Mouse (Mus musculus): ENCODE measurements at regions not wholly inside any gene's neighbourhood (a gene's known extent, or its start where the extent isn't known, plus 50 kb on each side); places are given as distances from the start of the nearest gene placed in this dataset.

DNA sequence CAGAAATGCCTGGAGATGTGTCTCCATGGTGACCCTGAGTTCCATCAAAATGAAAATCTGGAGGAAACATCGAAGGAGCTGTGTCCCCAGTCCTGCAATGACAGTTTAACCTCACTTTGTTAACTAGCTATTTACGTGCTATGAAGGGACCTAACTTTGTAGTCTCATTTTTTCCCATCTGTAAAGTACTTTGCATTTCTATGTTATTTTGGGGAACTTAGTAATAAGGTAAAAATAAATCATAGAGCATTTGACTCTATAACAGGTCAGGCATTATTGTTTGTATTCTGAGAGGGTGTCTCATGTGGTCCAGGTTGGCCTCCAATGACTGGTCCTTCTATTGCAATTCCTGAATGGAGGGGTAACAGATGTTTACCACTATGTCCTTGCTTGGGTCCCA lies 513.6 kb upstream of the Adgrl2 start:
- no peak for DNase-seq (ENCODE audit: low read depth, low spot score)

- DNase-seq (ENCODE audit: low read depth, low spot score): no peak
These were observed 509.8 kb upstream of the Adgrl2 start for GRCm38 (mm10) chr3:149500130-149500529.

- no peak for DNase-seq (ENCODE audit: low read depth, low spot score)
These were observed 508.4 kb upstream of the Adgrl2 start for GRCm38 (mm10) chr3:149498765-149499164.

GRCm38 (mm10) chr3:149496829-149497471 lies 506.6 kb upstream of the Adgrl2 start:
- no peak for DNase-seq (ENCODE audit: low read depth, low spot score)

DNA sequence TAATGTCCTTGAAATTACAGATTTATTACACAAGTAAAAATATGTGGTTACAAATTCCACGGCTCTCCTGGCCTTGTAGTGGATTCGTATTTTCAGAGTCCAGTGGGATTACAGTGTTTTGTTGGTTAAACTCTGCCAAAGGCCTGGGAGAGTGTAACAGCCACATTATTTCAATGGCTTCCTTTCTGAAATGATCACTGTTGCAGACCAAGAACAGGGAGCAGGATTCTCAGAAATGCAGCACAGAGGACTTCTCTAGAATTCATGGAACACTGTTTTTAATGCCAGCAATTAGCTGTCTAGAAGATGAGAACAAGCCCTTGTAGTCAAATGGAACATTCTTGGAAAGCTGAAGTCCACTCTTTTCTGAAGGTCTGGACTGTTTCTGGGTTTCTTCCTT lies 505.8 kb upstream of the Adgrl2 start:
- DNase-seq (ENCODE audit: low read depth, low spot score): no peak

- peak; percentile 83 for DNase-seq (ENCODE audit: low read depth, low spot score)
These were observed 497.8 kb upstream of the Adgrl2 start for GRCm38 (mm10) chr3:149488147-149488546.

GRCm38 (mm10) chr3:149485406-149485805 lies 495.1 kb upstream of the Adgrl2 start:
- no peak for DNase-seq (ENCODE audit: low read depth, low spot score)

GRCm38 (mm10) chr3:149484319-149484718 lies 494.0 kb upstream of the Adgrl2 start:
- DNase-seq (ENCODE audit: low read depth, low spot score): no peak

DNA sequence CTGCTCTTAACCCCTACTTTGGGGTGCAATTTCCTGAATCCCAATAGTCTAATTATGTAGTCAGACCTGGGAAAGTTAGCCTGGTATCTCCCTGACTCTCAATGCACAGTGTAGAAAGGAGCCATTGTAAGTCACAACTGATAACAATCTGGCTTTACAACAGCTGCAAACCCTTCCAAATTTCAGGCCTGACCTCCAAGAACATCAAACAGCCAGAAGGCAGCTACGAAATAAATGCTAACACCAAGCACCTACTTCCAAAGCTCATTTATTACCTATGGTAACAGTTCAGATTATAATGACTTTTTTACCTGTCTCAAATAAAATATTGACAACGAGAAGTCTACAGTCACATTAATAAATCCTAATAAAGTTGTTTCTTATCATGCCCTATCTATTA lies 485.8 kb upstream of the Adgrl2 start:
- DNase-seq (ENCODE audit: low read depth, low spot score): peak; percentile 41

DNA sequence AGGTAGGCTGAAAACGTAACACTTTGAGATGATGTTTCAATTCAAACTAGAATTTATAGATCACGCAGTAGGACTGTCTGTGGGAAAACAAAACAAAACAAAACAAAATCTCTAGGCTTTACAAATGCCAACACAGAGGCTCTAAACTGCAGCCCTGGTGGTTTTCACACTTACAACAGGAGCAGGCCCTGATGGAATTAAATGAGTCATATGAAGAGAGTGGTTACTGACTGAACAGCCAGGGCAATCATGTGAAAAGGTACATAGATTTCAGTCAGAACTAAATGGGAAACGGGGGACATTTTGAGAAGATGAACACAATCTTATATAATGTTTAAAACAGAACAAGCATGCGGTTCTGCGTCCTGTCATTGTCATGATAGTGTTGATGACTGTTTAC lies 476.6 kb upstream of the Adgrl2 start:
- DNase-seq (ENCODE audit: low read depth, low spot score): no peak

DNA sequence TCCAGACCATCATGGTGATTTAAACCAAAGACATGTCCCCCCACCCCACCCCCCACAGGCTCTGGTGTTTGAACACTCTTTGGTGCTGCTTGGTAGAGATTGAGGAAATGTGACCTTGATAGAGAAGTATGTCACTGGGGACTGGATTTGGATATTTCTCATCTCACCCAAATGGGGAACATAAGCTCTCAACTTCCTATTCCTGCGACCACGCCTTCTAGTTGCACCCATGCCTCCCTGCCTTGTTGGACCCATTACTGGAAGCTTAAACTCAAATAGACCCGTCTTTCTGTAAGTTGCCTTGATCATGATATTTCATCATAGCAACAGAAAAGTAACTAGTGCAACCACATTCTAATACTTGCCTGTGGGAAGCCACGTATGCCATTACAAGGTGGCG lies 474.2 kb upstream of the Adgrl2 start:
- DNase-seq (ENCODE audit: low read depth, low spot score): no peak

GRCm38 (mm10) chr3:149462121-149462541 lies 471.8 kb upstream of the Adgrl2 start:
- no peak for DNase-seq (ENCODE audit: low read depth, low spot score)

GRCm38 (mm10) chr3:149461613-149462012 lies 471.3 kb upstream of the Adgrl2 start:
- no peak for DNase-seq (ENCODE audit: low read depth, low spot score)

- no peak for DNase-seq (ENCODE audit: low read depth, low spot score)
These were observed 459.0 kb upstream of the Adgrl2 start for GRCm38 (mm10) chr3:149449376-149449775.

GRCm38 (mm10) chr3:149445991-149446564 lies 455.7 kb upstream of the Adgrl2 start:
- DNase-seq (ENCODE audit: low read depth, low spot score): no peak

DNA sequence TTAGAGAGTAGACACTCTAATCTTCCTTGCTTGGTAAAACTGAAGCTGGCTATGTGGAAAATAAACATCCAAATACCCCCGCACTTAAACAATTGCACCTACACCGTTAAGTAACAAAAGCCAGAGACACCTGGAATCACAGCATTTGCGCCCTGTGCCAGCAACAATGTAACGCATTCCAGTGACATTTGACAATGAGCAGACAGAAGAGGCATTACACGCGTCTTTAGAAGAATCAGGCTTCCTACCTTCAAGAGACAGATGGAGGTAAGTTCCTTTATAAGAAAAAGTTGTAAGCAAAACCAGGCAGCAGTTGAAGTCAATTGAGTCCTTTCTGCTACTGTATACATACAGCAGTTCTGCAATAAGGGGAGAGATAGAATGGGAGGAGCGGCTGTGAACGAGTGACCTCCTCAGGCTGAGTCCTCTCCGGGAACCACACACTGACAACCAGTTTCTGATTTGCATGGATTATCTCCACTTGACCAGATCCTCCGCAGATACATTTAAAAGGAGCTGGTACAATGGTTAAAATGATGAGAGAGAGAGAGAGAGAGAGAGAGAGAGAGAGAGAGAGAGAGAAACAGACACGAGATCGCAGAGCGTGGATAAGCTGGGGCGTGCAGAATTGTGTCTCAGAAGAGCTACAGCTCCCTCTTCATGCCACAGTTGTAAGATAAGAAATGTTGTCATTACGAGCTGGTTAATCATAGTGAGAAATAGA lies 454.7 kb upstream of the Adgrl2 start:
- DNase-seq (ENCODE audit: low read depth, low spot score): no peak

- no peak for DNase-seq (ENCODE audit: low read depth, low spot score)
These were observed 454.0 kb upstream of the Adgrl2 start for GRCm38 (mm10) chr3:149444377-149444776.

GRCm38 (mm10) chr3:149441227-149441626 lies 450.9 kb upstream of the Adgrl2 start:
- no peak for DNase-seq (ENCODE audit: low read depth, low spot score)

- no peak for DNase-seq (ENCODE audit: low read depth, low spot score)
These were observed 447.4 kb upstream of the Adgrl2 start for GRCm38 (mm10) chr3:149437763-149438162.

GRCm38 (mm10) chr3:149436944-149437343 lies 446.6 kb upstream of the Adgrl2 start:
- DNase-seq (ENCODE audit: low read depth, low spot score): no peak

DNA sequence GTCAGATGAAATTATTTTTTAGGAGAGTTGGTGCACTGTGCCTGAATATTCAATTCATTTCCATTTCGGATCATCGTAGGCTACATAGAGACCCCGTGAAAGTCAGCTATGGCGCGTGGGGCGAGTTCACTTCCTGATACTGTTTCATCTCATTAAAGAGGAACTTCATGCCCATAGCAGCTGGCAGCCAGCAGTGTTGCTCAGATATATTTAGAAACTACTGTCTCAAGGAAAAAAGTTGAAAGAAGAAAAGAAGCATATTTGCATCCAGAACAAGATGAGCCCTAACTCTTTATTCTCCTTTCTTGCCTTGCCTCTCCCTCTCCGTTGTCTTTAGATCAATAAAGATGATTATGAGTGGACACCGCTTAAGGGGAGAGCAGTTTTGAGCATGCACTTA lies 446.1 kb upstream of the Adgrl2 start:
- DNase-seq (ENCODE audit: low read depth, low spot score): no peak

- no peak for DNase-seq (ENCODE audit: low read depth, low spot score)
These were observed 441.4 kb upstream of the Adgrl2 start for GRCm38 (mm10) chr3:149431795-149432194.
